ENCODE assay signal across 8 mouse cellular contexts in genomic region chr10:59221473-59222270, GRCm38 (mm10). TPM values are rescaled to one million over a fixed set of nuclear protein-coding genes. Genes with fewer than 3 reads are reported as not detected.
A peak's percentile ranks its signal among the peaks of the same experiment; 100 is the strongest.
DNase-seq lines count a peak whose midpoint lies in the region; ATAC-seq and TF ChIP-seq lines count a peak whose summit lies in the region.

Gene Sept10 (minus strand): TSS chr10:59221847.
Gene Sowahc (plus strand): TSS chr10:59221953.

- peak within 1 kb of the TSS; percentile 87 for H3K4me3 ChIP-seq in hindbrain, embryonic 11.5 days (ENCODE audit: low read depth, low read length)
- peak within 1 kb of the TSS; percentile 92 for H3K4me3 ChIP-seq in lung, embryonic 16.5 days (ENCODE audit: low read length)
- H3K4me3 ChIP-seq in thymus, adult 2 months (ENCODE audit: control insufficient read depth, insufficient read depth, low read length): peak within 1 kb of the TSS; percentile 79

- TF ChIP-seq CTCF in Patski (IDR thresholded peaks at IDR 0.05): no peak
- 0 out of 2 replicates have a peak, but pooled peaks have one; percentile 9 for TF ChIP-seq CTCF in thymus, adult 2 months (IDR thresholded peaks at IDR 0.05; ENCODE audit: borderline replicate concordance, control insufficient read depth, extremely low read depth, insufficient read depth, low read length, poor library complexity)

- H3K9me3 ChIP-seq in hindbrain, embryonic 11.5 days (ENCODE audit: control insufficient read depth, low read length): no peaks in the 10 kb centered on the region
- no peaks in the 10 kb centered on the region for H3K9me3 ChIP-seq in lung, embryonic 16.5 days (ENCODE audit: control insufficient read depth, low read length)

- H3K4me1 ChIP-seq in hindbrain, embryonic 11.5 days (replicated peaks; ENCODE audit: control insufficient read depth, insufficient read depth, low read length): no peaks in the 10 kb centered on the region
- peaks cover 25% of the 10 kb centered on the region for H3K4me1 ChIP-seq in lung, embryonic 16.5 days (replicated peaks; ENCODE audit: control insufficient read depth, insufficient read depth, low read length)
- H3K4me1 ChIP-seq in thymus, adult 2 months (replicated peaks; ENCODE audit: control insufficient read depth, insufficient read depth, low read length): peaks cover 14% of the 10 kb centered on the region

- DNase-seq in Patski (ENCODE audit: low read depth, low spot score): no peak
- DNase-seq in cerebellum, postnatal 10 days: peak; percentile 99
- peak; percentile 94 to 97 for DNase-seq in frontal cortex, postnatal 10 days (ENCODE audit: low spot score in 2 of 2)
- DNase-seq in hindbrain, embryonic 11.5 days (ENCODE audit: low spot score): peak; percentile 99
- peak; percentile 97 for DNase-seq in layer of hippocampus, adult 9-11 months
- peak; percentile 92 for DNase-seq in ovary, adult 18-20 months (ENCODE audit: low spot score)
- peak; percentile 98 for DNase-seq in thymus, adult 2 months

- peak within 1 kb of the TSS; percentile 93 for H3K4me2 ChIP-seq in hindbrain, embryonic 11.5 days (replicated peaks; ENCODE audit: low read depth, low read length)
- peak within 1 kb of the TSS; percentile 95 for H3K4me2 ChIP-seq in lung, embryonic 16.5 days (ENCODE audit: low read depth, low read length)

- peak within 1 kb of the TSS; percentile 90 for H3K9ac ChIP-seq in hindbrain, embryonic 11.5 days (ENCODE audit: low read depth, low read length)
- peak within 1 kb of the TSS; percentile 97 for H3K9ac ChIP-seq in lung, embryonic 16.5 days (ENCODE audit: low read length)

- POLR2A ChIA-PET in Patski (lab: Charles Lee): interaction anchor here (0.6 to 0.9 kb wide), 2 partner anchors 71 to 586 kb away, joined by 3 to 4 read pairs; no protein-coding TSS in a partner anchor

- H3K27me3 ChIP-seq in Patski: no peaks in the 10 kb centered on the region
- H3K27me3 ChIP-seq in hindbrain, embryonic 11.5 days (ENCODE audit: control insufficient read depth, insufficient read depth, low read length): no peaks in the 10 kb centered on the region
- no peaks in the 10 kb centered on the region for H3K27me3 ChIP-seq in lung, embryonic 16.5 days (ENCODE audit: control insufficient read depth, insufficient read depth, low read depth, low read length)
- peaks cover 16% of the 10 kb centered on the region; the same call in 1 of the 2 replicates for H3K27me3 ChIP-seq in thymus, adult 2 months (ENCODE audit: control insufficient read depth, insufficient read depth, low read length)

- under 1% methylated on average over 72 of the region's 84 CpGs for WGBS in hindbrain, embryonic 11.5 days
- WGBS in lung, embryonic 16.5 days: under 1% methylated on average over 81 of the region's 84 CpGs
- WGBS in thymus, adult 2 months: under 1% methylated on average over 84 of the region's 84 CpGs

- CTCF ChIA-PET in Patski (lab: Charles Lee): no interaction called here

- in situ Hi-C loops in Patski (cut with MboI; ENCODE audit: low pct_unique_long_range_greater_than_20kb): no loop called here

- no peaks in the 10 kb centered on the region for H3K36me3 ChIP-seq in hindbrain, embryonic 11.5 days (ENCODE audit: control insufficient read depth, insufficient read depth, low read length)
- H3K36me3 ChIP-seq in lung, embryonic 16.5 days (ENCODE audit: control insufficient read depth, insufficient read depth, low read length): no peaks in the 10 kb centered on the region
- no peaks in the 10 kb centered on the region for H3K36me3 ChIP-seq in thymus, adult 2 months (ENCODE audit: control insufficient read depth, insufficient read depth, low read length)

- peak; percentile 94 for ATAC-seq in Patski
- peak; percentile 98 for ATAC-seq in hindbrain, embryonic 11.5 days (ENCODE audit: low FRiP score)
- peak; percentile 98 for ATAC-seq in lung, embryonic 16.5 days (ENCODE audit: low read depth)

- peak within 1 kb of the TSS; percentile 94 for H3K27ac ChIP-seq in hindbrain, embryonic 11.5 days (ENCODE audit: low read depth, low read length)
- peak within 1 kb of the TSS; percentile 98 for H3K27ac ChIP-seq in lung, embryonic 16.5 days (ENCODE audit: low read length)
- no peak within 1 kb of the TSS for H3K27ac ChIP-seq in thymus, adult 2 months (ENCODE audit: control insufficient read depth, insufficient read depth, low read length)

- peak; percentile 52; the same call in 1 of the 2 replicates for TF ChIP-seq POLR2A in thymus, adult 2 months (IDR thresholded peaks at IDR 0.05; ENCODE audit: control insufficient read depth, extremely low read depth, insufficient read depth, low read length, poor library complexity)

RNA-seq across cellular contexts. Expression of gene Sept10, which starts in this region (rescaled TPM):
- polyA plus RNA-seq in Patski (2021): 47.3 TPM
- polyA plus RNA-seq in hindbrain, embryonic 11.5 days (2014; fragmentation: Nextera tagmentation; extraction: Ambion mirVana): 32.0 and 32.4 TPM in 2 replicates
- 67.0 and 74.6 TPM in 2 replicates for polyA plus RNA-seq in lung, embryonic 16.5 days (2015; fragmentation: Nextera tagmentation; extraction: Ambion mirVana)
- polyA plus RNA-seq in thymus, adult 2 months (2012; rRNA removed): 1.7 and 3.1 TPM in 2 replicates

RNA-seq across cellular contexts. Expression of gene Sowahc, which starts in this region (rescaled TPM):
- 5.9 TPM for polyA plus RNA-seq in Patski (2021)
- 11.9 and 13.6 TPM in 2 replicates for polyA plus RNA-seq in hindbrain, embryonic 11.5 days (2014; fragmentation: Nextera tagmentation; extraction: Ambion mirVana)
- 12.8 and 13.7 TPM in 2 replicates for polyA plus RNA-seq in lung, embryonic 16.5 days (2015; fragmentation: Nextera tagmentation; extraction: Ambion mirVana)
- polyA plus RNA-seq in thymus, adult 2 months (2012; rRNA removed): 2.4 and 2.6 TPM in 2 replicates
